Mouse (Mus musculus) c-Kit-positive CD71-negative TER-119-negative erythroid progenitor cells, embryonic 14.5 days (primary cell): ENCODE measurements around the gene Usp6nl.

Experiments used
- DNase-seq: peaks from one replicate; pipeline ENCODE4 v3.0.0-alpha.2; 2013; ENCODE audit warnings: low read depth

Gene Usp6nl

DNA sequence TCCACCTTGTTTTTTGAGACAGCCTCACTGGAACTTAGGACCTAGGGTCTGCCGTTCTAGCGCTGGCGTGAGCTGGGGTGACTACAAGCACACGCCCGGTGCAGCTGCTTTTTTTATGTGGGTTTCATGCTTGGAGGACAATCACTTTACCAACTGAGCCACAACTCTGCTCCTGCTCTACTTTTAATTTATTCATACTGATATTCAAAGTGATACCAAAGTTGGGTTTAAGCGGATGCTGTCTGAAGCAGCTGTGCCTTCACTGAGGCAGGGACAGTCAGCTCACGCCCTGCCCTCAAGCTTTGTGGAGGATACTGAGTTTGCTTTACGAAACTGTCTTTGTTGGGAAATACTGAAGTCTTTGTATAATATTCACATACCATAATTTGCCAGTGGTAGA is 53.6 kb downstream of the Usp6nl start:
- no peak for DNase-seq

DNA sequence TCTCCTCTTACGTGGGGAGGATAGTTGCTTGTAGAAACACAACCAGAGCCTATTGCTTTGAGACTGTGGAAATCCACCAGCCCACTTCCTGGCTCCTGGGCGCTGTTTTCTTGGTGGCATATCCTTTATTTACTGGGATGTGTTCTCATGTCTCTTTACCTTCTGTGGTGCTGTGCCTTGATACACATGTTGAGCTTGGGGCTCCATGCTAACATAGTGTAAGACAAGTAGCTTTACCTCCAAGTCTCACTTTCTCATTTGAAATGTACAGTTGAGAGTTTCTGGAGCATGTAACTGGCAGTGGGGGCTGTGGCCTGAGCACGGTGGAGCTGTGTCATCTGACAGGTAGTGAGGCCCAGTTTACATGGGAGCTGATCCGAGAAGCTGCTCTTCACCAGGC is 54.5 kb downstream of the Usp6nl start:
- DNase-seq: no peak

DNA sequence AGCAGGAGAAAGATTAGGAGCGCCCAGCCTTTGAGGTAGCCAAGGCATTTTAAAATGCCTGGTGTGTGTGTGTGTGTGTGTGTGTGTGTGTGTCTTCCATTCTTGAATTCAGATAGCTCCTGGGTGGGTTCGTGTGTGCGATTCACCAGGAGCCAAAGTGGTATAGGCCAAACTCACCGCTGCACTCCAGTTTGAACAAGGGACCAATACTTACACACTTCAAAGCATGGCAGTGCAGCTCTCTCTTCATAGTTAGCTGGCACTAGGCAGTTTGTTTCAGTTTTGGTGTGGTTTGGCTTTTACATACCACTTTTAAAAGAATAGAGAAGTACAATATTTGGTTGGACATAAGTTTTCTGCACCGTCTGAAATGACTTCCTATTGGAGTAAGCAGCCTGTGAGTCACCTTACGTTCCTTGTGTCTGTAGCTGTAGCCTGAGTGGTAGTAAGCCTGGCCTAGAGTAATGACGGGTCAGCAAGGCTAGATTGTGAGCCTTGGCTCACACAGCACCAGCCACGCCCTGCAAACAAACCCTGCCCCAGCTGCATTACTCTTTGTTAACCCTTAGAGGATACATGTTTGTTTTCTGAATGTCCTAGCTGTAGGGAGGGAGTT is 56.2 kb downstream of the Usp6nl start:
- DNase-seq: peak; percentile 29

DNA sequence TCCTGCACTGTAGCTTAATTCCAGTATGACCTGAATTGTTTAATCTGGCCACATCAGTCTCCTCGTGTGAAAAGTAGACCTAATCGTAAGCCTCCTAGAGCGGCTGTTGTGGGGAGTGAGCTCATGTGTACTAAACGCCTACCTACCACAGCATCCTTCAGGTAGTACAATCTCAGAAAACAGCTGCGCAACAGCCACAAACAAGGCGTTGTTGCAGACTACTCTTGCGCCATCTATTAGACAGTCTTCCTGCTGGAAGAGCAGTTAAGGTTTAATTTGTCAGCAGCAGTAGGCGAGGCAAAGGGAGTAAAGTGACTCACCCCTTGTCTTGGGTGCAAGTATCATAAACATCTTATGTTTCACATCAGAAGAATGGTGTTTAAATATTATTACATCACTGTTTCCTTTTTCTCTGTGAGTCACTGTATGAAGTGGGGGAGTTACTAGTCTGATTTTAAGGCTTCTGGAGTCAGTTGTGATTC is 57.3 kb downstream of the Usp6nl start:
- no peak for DNase-seq

DNA sequence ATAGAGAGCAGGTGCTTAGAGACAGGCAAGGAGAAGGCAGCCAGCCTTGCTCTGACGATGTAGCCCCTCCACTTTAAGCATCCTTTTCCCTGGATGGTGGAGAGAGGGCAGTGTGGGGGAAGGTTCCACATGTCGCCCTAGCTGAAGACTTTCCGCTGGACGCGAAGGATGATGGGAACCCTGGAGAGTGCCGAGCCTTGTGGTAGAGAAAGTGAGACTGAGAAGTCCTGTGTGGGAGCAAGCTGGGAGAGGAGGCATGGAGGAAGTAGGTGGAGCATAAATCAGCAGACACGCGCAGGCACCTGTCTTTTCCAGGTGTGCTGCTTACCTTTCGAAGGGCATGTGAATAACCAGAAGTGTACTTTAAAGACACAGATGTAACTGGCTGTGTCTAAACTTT is 57.9 kb downstream of the Usp6nl start:
- no peak for DNase-seq

DNA sequence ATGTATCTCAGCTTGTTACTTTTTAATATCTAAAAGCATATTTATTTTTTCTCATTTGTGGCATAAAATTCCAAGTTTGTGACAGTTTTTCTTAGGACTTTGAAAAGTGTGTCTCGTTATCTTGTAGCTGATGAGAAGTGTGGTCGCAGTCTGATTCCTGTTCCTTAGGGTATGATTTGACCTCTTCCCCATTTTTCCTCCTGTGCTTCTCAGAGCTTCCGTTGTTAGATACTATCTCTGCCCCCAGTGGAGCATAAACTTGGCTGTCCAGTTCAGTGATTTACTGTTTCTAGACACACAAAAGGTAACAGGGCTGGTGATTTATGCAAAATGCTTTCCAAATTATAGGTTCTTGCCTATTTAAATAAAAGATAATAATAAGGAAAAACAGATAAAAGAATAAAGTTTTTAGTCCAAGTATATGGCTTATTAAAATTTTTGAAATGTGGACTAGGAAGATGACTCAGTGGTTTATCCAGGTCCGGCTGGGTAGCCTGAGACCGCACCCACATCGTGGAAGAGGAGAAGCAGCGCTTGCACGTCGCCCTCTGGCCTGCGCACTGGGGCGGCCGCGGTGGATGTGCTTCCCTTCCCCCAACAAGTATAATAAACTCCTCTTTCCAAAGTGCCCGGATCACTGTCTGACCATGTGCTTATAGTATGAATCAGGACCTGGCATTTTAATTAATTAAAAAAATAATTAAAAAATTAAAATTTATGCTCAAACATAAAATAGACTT is 62.1 kb downstream of the Usp6nl start:
- DNase-seq: no peak

DNA sequence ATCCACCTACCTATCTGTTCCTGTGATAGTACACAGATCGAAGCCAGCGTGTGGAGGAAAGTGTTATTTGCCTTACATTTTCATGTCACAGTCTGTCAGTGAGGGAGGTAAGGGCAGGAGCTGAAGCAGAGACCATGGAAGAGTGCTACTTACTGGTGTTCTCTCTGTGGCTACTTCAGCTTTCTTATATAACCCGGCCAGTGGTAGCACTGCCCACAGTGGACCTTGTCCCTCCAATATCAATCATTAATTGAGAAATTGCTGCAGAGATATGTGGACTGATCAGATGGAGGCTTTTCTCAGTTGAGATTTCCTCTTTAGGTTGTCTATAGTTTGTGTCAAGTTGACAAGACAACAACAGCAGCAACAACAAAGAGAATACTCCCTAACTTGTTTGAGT is 66.7 kb downstream of the Usp6nl start:
- DNase-seq: no peak

DNA sequence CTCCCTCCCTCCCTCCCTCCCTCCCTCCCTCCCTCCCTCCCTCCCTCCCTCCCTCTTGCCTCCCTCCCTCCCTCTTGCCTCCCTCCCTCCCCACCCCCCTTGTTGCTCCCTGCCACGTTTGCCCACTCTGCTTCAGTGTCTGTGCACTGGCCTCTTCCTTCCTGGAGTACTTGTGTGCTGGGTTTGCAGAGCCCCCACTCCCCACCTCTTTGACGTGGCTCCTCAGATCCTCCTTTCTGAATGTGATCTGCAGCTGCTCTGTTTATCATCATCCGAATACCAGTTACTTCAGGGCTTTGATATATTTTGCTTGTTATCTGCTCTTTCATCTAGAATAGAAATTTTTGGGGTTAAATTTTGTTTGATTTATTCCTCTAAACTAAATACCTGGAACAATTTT is 68.8 kb downstream of the Usp6nl start:
- DNase-seq: no peak

DNA sequence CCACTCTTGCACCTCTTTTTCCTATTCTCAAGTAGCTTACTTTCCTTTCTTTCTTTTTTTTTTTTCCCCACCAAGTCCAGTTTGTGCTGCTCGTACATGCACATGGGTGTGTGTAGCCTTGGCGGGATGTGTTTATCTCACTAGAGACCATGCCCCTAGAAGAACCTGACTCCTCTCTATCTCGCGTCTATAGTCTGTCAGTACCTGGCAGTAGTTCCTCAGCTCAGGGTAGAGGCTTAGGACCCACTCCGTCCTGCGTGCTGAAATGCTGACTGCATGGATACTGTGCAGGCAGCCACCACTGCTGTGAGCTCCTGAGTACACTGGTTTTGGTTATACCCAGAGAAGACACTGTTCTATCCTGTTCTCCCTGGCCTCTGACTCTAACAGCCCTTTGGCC is 69.5 kb downstream of the Usp6nl start:
- no peak for DNase-seq

DNA sequence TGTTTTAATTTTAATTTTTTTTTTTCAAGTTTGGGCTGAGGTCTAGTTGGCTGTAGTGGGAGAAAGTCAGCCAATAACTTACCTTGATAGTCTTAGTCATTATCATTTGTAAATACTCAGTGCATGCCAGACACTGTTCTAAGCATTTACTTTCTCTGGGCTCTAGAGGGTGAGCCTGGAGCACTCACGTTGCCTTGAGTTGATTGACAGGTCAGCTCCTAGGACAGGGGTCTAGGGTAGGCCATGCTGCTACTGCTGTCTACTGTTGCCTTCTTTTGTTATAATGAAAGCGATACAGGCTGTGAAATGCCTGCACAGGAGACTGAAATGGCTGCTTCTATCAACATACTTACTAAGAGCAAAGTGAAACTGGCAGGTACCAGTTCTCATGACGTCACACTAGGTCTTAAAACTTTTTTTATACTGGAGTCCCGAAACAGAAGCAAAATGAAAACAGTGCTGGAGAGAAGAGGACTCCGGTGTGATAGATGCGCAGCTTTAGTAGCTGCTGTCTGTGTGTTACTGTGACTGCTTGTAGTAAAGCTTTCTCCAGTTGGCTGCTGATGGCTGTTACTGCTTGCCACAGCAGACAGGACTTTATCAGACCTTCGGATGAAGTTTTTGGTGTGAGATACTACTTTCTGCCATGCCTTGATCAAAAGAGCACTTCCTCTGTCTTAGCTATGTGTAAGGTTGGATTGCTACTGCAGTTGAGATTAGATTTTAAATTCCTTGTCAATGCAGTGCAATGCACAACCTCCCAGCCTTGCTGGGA is 73.6 kb downstream of the Usp6nl start:
- no peak for DNase-seq

DNA sequence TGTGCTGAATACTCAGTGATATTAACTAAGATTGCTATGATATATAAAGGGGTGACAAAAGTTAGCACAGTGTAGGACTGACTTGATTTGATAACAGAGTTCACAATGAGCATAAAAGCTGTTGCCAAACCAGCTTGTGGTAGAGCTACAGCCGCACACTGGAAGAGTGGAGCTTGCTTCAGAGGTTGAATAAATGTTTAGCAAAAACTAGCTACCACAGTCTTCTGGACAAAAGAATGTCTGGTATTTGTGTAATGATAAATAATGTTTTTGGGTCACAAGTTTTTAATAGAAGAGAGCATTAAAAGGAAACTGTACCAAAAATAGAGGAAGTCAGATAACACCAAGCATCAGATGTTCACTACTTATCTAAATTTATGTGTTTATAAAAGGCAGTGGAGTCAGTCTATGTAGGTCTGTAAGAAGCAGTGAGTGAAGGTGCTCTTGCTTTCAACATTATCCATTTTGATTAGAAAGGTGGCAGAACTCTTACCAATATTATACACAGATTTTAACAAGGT is 74.2 kb downstream of the Usp6nl start:
- no peak for DNase-seq

DNA sequence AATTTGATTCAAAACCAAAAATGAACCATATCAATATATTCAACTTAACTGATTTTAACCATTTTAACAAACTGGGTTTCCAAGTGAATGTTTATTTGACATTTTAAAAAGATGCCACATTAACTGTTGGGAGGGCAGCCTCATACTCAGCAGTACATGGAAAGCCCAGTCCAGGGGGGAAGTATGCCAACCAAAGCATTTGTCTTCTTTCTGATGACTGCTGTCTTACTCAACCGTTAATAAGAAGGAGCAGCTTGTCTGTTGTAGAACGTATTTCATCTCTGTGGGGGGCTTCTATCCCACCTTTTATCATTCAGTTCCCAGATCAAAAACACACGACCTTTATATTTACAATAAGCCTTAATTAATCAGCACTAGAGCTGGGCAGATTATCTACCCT is 74.7 kb downstream of the Usp6nl start:
- no peak for DNase-seq

DNA sequence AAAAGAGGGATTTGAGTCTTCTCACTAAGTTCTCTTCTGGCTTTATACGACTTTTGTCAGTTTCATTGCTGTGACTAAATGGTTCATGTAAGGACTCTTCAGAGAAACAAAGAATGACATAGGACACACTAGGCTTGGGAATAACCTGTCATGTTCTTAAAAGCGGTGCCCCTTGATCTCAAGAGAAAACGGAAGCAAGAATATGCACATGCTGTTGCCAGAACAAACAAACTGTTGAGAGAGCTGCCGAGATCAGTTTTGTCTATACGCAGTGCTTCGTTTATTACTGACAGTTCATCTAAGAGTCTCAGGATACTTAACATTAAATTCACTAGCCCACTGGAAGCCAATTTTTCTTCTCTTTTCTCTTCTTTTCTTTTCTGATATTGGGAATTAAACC is 76.4 kb downstream of the Usp6nl start:
- no peak for DNase-seq

DNA sequence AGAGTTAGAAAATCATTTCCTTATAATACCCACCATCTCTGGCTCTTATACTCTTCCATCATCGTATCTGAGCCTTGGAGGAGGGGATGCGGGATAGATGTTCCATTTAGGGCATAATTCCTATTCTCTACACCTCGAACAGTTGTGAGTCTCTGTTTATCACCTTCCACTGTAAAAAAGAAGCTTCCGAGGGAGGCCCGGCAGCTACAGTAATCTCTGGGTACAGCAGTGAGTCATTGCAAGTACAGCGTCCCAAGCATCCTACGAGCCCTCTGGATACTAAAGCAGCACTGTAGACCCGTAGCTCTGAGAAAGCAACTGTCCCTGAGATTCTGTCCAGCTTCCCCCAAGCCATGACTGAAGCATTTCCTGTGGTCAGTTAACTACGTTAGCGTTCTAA is 78.6 kb downstream of the Usp6nl start:
- no peak for DNase-seq

DNA sequence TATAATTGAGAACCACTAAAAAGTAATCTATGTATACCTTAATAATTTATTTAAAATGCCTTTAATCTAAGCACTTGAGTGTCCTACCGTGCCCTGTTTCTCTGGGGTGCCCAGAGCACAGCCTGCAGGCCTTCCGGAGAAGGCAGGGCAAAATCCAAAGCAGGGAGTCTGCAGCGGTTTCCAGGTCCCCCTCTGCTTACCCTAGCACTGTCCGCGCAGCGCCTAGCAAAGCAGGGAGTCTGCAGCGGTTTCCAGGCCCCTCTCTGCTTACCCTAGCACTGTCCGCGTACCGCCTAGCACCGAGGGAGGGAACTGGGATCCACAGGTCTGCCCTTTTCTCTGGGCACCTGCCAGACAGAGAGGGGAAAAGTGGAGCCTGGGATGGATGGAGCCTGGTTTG is 80.9 kb downstream of the Usp6nl start:
- no peak for DNase-seq

DNA sequence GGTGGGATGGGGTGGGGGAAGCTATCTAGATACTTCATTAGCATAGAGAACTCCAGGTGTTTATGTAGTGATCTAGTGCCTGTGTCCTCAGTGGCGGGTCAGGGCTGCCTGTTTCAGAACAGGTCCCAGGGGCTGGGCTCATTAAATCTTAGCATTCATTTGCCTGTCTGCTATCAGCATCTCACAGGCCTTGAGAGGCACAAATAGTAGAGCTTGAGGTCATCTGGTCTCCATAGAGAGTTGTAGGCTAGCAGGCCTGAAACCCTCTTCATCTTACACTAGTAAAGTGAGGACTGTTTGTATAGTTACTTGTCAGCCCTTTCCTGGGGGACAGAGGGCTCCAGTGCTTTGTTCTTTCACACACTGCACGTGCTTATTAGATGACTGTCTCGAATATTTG is 81.5 kb downstream of the Usp6nl start:
- no peak for DNase-seq

DNA sequence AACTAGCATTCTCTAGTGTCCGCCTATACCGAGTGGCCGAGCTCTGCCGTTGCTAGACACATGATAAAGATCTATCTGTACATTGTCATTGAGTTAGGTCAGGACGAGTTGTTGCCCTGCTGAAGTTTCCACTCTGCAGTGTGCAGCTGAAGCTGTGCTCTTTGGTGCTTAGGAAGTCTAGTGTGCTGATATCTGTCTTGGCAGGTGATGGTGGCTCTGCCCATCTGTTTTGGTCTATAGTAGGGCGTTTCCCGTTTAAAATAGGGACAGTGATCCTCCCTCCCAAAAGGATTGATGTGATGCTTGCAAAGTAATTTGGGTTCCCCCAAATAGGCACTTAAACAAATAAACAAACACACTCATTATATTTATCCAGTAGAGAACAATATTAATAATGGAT is 82.2 kb downstream of the Usp6nl start:
- DNase-seq: no peak

DNA sequence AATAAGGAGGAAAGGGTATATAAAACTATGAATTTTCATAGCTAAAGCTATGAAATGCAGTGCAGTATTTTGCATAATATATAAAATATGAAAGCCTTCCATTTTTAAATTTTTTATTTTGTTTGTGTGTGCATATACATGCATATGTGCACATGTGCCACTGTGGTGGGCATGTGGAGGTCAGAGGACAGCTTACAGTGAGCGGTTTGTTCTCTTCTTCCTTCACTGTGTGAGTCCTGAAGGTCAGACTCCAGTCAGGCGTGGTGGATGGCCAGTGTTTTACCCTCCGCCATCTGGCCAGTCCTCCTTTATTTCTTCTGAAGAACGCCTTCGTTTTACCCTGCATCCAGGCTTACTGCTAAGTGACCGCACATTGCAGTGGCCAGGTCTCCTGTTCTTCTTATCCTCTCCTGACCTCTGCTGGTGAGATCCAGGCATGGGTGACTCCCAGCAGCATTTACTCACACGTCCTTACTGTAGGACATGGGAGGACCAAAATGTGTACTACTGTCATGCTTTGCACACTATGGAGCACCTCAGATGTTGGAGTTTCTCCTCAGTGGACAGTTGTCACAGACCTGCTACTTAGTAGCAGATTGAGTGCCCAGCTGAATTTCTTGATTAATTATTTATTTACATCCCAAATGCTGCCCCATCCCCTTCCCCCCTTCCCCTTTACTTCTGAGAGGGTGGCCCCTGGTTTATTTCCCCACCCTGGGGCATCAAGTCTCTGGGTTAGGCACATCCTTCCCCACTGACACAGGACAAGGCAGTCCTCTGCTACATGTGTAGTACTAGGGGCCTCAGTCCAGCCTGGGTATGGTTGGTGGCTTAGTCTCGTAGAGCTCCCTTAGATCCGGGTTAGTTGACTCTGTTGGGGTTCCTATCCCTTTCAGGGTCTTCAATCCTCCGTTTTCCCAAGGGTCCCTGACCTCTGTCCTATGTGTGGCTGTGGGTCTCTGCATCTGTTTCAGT is 82.9 kb downstream of the Usp6nl start:
- DNase-seq: peak; percentile 61

DNA sequence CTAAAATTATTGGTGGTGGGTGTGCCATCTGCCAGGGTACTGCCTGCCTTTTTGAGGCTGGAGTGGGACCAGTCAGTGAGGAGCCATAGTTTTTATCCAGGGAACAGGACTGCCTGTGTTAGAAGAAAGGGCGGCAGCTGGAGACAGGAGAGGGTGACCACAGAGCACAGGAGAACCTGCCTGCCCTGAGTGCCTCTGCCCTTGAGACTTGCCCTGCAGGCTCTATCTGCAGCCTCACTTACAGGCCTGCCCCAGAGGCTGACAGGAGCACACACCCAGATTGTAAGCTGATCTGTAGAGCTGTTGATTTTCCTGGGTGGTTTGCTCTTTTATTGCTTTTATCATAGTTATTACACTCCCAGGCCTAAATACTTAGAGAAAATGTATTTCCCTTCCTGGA is 85.2 kb downstream of the Usp6nl start:
- no peak for DNase-seq

DNA sequence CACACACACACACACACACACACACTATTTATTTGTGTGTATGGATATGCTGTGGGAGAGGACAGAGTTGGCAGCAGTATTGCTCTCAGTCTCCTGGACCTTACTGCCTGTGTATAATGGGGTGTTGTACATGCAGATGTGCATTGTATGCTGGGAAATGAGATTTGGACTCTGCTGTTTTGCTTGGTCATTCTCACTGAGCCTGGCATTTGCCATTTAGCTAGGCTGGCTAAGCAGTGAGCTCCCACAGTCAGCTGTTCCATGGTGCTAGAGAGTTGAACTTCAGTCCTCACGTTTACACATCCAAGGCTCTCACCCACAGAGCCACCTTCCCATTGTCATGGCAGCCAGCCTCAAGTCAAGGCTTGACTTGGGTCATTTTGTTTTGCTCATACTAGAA is 90.2 kb downstream of the Usp6nl start:
- no peak for DNase-seq

DNA sequence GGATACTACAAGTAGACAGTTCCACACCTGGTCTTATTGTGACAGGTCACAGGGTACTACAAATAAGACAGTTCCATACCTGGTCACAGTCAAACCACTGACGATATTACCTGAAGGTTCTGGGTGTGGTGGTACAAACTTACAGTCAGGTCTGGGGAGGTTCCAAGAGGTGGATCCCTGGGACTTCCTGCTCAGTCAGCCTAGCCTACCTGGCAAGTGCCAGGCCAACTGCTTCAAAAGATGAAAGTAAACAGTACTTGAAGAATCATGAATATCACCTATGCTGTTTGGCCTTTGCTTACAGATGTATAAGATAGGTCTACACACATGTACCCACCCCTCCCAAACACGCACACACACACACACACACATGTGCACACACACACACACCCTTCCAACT is 91.3 kb downstream of the Usp6nl start:
- DNase-seq: no peak

DNA sequence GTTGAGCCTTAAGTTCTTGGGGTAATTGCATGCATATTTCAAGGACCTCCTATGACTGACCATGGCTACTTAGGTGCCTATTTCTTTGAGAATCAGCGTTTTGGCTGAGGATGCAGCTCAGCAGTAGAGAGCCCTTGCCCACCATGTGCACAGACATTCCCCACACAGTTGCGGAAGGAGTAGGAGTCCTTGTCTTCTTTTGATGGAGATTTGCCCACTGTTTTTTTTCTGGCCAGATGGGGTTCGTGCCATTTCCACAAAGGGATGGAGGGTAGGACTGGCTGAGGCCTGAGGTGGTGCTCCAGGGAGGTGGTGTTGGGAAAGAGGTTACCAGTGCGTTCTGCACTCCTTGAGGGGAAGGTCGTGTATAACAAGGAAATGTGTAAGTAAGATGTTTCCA is 91.9 kb downstream of the Usp6nl start:
- no peak for DNase-seq
